Mouse (Mus musculus) brain, embryonic 14.5 days (tissue): ENCODE measurements around the gene Prrt3. TPM values are rescaled to one million over a fixed set of nuclear protein-coding genes. Genes with fewer than 3 reads are reported as not detected.

ENCODE experiments used
- DNase-seq: peaks from one replicate; pipeline ENCODE4 v3.0.0-alpha.2; 2011; ENCODE audit warnings: low read depth
- CTCF ChIP-seq: fragments of 200-500 bp; IDR thresholded peaks from 2 replicates; pipeline ENCODE4 v1.5.1; 2012; ENCODE audit warnings: inconsistent platforms, mild to moderate bottlenecking, moderate library complexity, borderline replicate concordance; ENCODE audit not compliant: insufficient read depth, insufficient read length; ENCODE audit errors: extremely low read depth
- POLR2A ChIP-seq: fragments of 200-500 bp; IDR thresholded peaks from 2 replicates; pipeline ENCODE4 v1.6.1; 2012; ENCODE audit warnings: mild to moderate bottlenecking, inconsistent platforms, borderline replicate concordance; ENCODE audit not compliant: poor library complexity, insufficient read depth, insufficient read length, severe bottlenecking; ENCODE audit errors: extremely low read depth
- polyA plus RNA-seq: library from polyadenylated mRNA; depleted of rRNA; stranded (reverse); fragments of >200 nt; gene quantifications from 2 replicates; pipeline ENCODE4 v1.2.3, GENCODE M21; 2012

The Prrt3 gene
- polyA plus RNA-seq, 1 experiment: 8.9 TPM

- TF ChIP-seq CTCF (no peak), POLR2A (no peak)
- no peak for DNase-seq
These were observed 6.7 kb upstream of the Prrt3 start for GRCm38 (mm10) chr6:113508272-113508946.

GRCm38 (mm10) chr6:113507130-113507529 lies 5.4 kb upstream of the Prrt3 start:
- DNase-seq: no peak
- TF ChIP-seq POLR2A (no peak), CTCF (no peak)

- TF ChIP-seq CTCF: no peak
- no peak for TF ChIP-seq POLR2A
- no peak for DNase-seq
These were observed 4.0 kb upstream of the Prrt3 start for GRCm38 (mm10) chr6:113505689-113506088.

GRCm38 (mm10) chr6:113502801-113503200 lies 1.1 kb upstream of the Prrt3 start:
- TF ChIP-seq POLR2A (no peak), CTCF (no peak)
- DNase-seq: no peak

DNA sequence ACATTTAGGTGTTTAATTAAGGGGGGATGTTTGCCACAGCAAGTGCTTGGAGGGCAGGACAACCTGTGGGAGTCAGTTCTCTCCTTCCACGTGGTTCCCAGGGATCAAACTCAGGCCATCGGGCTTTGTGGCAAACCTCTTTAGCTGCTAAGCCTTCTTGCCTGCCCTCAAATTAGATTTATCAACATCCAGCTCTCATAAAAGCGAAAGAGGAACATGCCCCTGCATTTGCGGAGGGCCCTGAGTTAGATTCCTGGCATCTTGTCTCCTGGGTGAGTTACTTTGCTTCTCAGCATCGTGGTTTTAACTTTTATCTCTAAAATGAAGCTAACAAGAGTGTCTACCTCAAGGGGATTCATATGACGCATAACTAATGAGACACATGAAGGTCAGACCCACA lies 2.4 kb downstream of the Prrt3 start:
- DNase-seq: no peak
- TF ChIP-seq CTCF (no peak), POLR2A (no peak)

DNA sequence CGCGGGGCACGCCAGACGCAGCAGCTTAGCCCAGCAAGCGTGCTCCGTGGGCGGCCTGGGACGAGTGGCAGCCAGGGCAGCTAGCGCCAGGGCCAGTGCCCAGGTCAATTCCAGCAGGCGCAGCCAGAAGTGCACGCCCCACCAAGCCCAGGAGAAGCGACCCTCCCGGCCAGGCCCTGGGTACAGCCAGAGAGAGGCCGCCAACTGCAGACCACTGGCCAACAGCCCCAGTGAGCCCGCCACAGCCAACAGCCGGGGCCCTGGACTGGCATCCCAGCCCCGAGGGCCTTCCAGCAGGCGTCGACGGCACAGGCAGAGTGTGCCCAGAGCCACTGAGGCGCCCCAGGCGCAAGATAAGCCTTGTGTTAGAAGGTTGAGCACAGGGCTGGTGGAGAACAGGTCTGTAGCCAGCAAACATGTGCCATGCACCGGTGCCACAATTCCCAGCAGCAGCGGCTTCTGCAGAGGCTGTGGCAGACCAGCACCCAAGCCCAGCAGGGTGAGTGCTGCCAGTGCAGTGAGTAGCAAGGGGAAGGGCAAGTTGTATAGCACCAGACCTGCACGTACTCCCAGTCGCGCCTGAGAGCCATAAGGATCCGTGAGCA lies 6.6 kb downstream of the Prrt3 start:
- TF ChIP-seq CTCF: no peak
- TF ChIP-seq POLR2A: no peak
- no peak for DNase-seq

DNA sequence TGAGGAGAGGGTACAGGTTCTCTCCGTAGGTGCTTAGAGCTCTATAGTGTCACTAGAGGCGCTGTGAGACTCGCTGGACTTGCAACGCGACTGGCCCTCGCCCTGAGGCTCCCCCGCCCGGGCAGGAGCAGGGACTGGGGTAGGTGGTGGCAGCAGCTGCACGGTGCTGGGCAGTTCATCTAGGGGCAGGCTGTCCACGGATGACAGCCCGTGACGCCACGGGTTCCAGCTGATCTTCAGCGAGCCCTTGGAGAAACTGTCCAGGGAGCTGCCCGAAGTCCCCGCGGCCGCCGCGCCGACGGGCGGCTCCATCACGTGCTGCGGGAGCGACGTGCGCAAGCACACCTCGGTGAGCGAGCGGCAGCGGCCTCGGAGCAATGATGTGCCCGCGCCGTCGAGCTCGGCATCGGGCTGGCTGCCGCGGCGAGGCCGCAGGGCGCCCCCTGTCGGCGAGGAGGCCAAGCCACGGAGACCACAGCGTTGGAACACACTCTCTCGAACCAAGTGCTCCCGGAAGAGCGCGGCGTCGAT lies 7.4 kb downstream of the Prrt3 start:
- TF ChIP-seq POLR2A (0 out of 2 replicates have a peak, but pooled peaks have one; percentile 10), CTCF (peak; percentile 79)
- peak; percentile 84 for DNase-seq

DNA sequence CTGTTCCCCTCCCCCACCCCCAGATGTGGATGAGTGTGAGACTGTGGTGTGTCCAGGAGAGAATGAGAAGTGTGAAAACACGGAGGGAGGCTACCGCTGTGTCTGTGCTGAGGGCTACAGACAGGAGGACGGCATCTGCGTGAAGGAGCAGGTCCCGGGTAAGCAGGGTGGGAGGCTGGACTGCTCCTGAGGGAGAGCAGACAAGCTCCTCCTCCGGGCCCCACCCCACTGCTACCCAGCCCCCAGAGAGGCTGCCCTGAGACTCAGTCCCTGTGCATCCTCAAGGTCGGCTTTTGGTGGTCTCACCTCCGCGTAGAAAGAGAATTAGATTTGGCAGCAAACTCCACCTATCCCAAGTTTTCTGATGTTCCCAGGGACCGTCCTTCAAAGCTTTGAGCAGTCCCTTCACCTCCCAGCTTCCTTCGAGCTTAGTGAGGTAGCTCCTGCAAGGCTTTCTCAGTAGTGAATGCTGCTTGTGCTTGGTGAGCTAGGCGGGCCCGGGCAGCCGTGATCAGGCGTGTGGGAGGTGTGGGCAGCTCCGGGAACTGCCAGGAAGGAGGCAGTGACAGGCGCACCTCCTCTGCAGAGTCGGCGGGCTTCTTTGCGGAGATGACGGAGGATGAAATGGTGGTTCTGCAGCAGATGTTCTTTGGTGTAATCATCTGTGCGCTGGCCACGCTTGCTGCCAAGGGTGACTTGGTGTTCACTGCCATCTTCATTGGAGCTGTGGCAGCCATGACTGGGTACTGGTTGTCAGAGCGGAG lies 9.4 kb downstream of the Prrt3 start:
- no peak for DNase-seq
- TF ChIP-seq CTCF (no peak), POLR2A (no peak)

DNA sequence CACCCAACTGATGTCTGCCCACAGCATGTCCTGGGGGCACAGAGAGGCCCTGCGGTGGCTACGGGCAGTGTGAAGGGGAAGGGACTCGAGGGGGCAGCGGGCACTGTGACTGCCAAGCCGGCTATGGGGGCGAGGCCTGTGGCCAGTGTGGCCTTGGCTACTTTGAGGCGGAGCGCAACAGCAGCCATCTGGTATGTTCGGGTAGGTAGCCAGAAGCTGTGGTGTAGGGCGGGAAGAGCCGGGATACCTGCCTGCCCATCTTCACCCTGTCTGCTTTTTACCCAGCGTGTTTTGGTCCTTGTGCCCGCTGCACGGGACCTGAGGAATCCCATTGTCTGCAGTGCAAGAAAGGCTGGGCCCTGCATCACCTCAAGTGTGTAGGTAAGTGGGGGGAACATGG lies 12.3 kb downstream of the Prrt3 start:
- no peak for TF ChIP-seq CTCF
- TF ChIP-seq POLR2A: no peak
- DNase-seq: no peak

DNA sequence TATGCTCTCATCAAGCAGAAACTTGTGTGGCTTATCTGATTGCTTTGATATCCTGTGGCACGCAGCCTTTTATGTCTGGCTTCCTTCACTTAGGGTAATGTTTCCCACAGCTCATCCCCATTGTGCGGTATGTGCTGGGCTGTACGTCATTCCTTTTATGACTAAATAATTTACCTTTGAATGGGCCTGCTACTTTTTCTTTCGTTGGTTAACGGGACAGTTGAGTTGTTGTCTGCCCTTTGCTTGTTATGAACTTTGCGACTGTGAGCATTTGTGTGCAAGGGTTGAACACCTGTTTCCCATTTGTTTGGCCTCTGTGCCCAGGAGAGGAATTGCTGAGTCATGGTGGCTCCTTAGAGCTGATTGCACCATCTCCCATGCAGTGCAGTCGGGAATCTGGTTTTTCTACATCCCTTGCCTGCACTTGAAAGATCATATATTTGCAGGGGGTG lies 14.6 kb downstream of the Prrt3 start:
- no peak for TF ChIP-seq POLR2A
- no peak for TF ChIP-seq CTCF
- DNase-seq: no peak

GRCm38 (mm10) chr6:113483729-113484128 lies 18.0 kb downstream of the Prrt3 start:
- TF ChIP-seq POLR2A (no peak), CTCF (no peak)
- DNase-seq: peak; percentile 55

DNA sequence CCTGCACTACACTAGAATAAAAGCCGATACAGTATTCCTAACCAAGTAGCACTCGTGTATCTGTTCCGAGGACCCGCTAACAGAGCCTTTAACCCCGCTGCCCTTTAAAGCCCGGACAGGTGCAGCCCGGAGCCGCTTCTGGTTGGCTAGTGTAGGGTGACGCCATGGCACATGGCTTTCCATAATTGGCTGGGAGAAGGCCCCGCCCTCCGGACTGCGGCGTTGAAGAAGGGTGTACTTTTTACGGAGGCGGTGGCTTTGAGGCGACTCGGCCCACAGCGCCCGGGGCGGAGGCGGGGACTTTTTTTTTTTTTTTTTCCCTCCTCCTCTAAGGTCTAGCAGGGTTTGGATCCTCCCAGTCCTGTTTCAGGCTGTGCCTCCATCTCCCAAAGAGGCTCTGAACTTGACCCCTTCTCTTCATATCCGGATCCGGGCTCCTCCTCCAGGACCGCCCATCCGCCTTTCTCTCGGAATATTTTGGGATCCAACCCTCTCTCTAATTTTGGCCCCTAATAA lies 18.6 kb downstream of the Prrt3 start, which contains the start of gene Creld1:
TSS of gene Creld1 (plus strand) at position 198 of the 516 bp plus-strand sequence.
- no peak for TF ChIP-seq CTCF
- peak; percentile 52; the same call in 1 of the 2 replicates for TF ChIP-seq POLR2A
- DNase-seq: peak; percentile 98
